Mouse (Mus musculus): ENCODE measurements around the gene Tceanc2.

Gene Tceanc2

GRCm38 (mm10) chr4:107178830-107179490 lies at the start of gene Tceanc2:
Gene Tceanc2 (minus strand): TSS chr4:107179116.
- peak; percentile 65 for DNase-seq (ENCODE audit: inconsistent ontology term)

DNA sequence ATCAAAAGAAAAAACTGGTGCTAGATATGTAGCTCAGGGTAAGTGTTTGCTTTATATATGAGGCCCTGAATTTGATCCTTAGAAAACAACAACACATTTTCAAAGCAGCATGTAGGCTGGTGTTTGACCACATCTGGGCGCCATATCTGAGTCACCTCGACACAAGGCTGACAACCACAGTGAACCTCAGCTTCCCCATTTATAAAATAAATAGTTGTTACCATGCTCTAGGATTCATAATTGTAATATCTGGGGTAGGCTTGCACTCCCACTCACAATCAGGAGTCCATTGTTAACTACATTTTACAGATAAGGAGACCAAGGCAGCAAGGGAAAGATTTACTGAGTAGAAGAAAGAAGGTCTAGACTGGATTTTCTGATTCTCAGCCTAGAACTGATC lies 47.4 kb upstream of the Tceanc2 start:
- no peak for DNase-seq (ENCODE audit: inconsistent ontology term)

DNA sequence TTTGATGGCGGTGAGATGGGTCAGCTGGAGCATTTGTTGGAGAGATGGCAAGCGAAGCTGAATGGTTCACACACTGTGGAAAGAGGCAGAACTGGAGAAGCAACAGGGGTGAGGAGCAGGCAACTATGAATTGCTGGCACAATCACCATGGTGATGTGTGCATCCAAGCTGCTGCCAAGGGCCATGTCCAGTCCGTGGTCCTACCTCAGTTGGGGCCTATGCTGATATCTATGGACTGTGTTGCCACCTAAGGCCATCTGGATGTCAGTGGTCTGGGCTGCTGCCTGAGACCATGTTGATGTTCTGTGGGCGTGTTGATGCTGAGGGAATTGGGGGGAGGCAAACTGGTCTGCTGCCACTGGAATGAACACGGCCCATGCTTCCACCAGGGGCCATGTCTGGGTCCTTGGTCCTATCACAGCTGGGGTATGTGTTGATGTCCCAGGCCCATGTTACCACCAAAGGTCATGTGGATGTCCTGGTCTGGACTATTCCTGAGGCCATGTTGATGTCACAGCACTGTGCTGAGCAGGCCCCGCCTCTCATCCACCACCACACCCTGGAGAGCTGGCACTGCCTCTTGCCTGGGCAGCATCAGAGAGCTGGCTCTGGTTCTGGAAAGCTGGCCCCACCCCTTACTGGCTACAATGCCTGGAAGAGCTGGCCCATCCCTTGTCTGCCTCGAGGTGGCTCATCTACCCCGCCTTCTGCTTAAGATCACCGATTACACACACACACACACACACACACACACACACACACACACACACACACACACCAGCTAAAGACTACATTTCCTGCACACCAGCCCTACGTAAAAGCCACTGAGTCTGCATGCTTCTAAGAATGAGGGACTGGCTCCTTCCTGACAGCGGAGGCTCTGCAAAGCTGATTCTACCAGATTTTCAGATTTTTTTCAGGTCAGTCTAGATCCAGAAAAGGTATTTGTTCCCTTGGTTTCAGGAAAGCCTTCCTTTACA lies 44.6 kb upstream of the Tceanc2 start:
- DNase-seq (ENCODE audit: inconsistent ontology term), result peak; percentile 57

GRCm38 (mm10) chr4:107221524-107221923 lies 42.6 kb upstream of the Tceanc2 start:
- DNase-seq (ENCODE audit: inconsistent ontology term), result no peak

DNA sequence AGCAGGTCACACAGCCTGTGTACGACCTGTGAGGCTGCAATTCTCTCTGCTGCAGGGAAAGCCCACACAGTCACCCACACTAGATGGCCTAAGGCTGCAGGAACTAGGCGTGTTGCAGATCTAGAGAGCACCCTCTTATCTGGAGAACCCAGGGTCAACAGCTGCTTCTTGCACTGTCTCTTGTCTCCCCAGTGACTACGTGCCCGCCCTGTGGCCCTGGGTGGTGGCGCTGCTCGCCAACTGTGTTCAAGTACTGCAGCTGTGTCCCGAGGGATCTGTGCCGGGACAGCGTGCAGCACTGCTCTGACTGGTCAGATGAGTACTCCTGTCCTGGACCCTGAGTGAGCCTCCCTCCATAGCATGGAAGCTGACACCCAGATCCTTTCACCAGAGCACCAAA lies 38.7 kb upstream of the Tceanc2 start:
- no peak for DNase-seq (ENCODE audit: inconsistent ontology term)

DNA sequence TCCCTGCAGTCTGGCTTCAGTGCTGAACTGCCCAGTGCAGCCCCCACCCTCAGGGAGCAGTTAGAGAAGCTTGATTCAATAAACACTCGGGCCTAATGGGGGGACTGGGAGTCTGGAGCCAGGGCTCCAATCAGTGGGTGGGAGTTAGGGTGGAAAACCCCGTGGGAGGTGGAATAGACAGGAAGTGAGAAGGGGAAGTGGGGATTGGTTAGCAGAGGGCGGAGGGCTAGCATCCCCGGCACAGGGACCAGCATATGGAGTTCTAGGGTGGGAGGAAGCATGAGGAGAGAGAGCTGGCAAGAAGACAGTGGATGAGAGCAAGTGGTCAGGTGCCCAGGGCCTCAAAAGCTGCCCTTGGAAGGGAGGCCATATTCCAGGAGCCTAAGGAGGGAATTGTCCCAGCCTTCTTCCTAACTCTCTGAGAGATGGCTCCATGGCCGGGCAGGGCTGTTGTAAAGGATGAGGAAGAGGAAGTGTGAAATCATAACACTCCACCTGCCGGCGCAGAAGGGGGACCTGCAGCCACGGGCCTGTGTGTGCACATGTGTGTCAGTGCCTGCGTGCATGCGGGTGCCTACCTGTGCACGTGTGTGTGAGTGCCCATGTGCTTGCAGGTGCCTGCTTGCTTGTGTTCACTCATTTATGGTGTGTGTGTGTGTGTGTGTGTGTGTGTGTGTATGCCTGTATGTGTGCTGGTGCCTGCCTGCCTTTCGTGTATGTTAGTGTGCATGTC lies 34.5 kb upstream of the Tceanc2 start:
- DNase-seq (ENCODE audit: inconsistent ontology term), result no peak

GRCm38 (mm10) chr4:107211936-107212335 lies 33.0 kb upstream of the Tceanc2 start:
- DNase-seq (ENCODE audit: inconsistent ontology term), result no peak

DNA sequence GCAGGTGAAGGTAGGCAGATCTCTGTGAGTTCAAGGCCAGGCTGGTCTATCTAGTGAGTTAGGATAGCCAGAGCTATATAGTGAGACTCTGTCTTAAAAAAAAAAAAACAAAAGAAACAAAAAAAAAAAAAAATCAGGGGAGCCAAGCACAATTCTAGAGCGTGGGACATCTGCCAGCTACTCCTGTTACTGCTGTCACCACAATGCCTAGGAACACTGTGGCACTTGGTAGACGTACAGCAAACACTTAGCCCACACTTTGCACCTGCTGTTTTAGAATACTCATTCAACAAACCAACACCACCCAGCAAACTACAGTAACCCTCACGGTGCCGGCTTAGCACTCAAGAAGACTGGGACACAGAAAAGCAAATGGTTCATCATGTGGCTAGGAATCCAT lies 32.5 kb upstream of the Tceanc2 start:
- no peak for DNase-seq (ENCODE audit: inconsistent ontology term)

GRCm38 (mm10) chr4:107210483-107211097 lies 31.7 kb upstream of the Tceanc2 start:
- DNase-seq (ENCODE audit: inconsistent ontology term), result no peak

DNA sequence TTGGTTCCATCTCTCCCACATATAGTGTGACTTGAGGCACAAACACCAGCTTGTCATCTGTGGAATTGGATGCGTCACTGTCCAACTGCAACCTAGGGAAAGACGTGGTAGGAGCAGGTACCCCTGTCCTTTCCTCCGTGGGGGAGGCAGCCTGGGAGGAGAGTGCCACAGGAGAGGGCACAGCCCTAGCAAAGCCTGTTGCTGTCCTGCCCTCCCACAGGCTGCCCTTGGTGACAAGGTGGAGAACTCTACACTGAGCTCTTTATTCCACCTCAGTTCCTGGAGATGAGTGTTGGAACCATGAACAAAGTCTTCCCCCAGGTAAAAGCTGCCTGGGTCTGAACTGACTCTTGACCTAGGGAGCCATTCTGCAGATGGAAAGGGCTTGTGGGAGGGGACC lies 30.0 kb upstream of the Tceanc2 start, which contains the start of gene Ldlrad1:
Ldlrad1 (plus strand) TSS at position 301 of the 400 bp plus-strand sequence.
- no peak for DNase-seq (ENCODE audit: inconsistent ontology term)

DNA sequence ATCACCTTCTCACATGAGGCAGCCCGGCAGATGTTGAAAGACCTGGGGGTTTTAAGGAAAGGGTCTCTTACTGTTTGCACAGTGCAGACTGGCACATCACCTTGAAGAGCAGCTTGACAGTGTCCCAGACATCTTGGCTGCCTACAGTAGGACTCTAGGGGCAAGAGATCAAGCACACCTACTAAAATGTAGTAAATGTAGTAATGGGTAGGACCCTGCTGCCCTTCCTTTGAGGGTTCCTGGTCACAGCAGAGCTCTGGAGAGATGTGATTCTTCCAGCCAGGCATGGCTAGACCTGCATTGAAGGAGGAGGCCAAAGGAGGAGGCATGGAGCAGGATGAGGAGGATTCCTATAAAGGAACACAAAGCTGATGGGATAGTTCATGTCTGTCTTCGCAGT lies 28.1 kb upstream of the Tceanc2 start:
- DNase-seq (ENCODE audit: inconsistent ontology term), result no peak

- DNase-seq (ENCODE audit: inconsistent ontology term), result no peak
These were observed 24.1 kb upstream of the Tceanc2 start for GRCm38 (mm10) chr4:107203001-107203400.

DNA sequence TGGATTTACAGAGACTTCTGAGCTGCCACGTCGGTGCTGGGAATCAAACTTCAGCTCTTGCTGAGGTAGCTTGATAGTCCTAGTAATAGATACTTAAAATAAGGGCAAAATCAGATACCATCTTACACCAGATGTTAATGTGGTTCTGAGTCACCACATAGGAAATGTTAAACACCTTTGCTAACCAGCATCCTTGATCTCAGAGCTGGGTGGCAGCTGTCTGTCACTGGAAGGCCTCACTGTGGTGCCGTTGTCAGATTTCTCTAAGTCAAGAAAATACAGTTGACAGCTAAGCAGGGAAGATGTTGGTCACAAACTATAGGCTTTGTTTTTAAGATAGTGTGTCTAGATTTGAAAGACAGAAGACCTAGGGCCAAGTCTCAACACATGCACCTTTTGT lies 22.9 kb upstream of the Tceanc2 start:
- DNase-seq (ENCODE audit: inconsistent ontology term), result no peak

- no peak for DNase-seq (ENCODE audit: inconsistent ontology term)
These were observed 19.2 kb upstream of the Tceanc2 start for GRCm38 (mm10) chr4:107198072-107198471.

GRCm38 (mm10) chr4:107196454-107196853 lies 17.5 kb upstream of the Tceanc2 start:
- DNase-seq (ENCODE audit: inconsistent ontology term), result no peak

GRCm38 (mm10) chr4:107193841-107194240 lies 14.9 kb upstream of the Tceanc2 start:
- DNase-seq (ENCODE audit: inconsistent ontology term), result no peak

- DNase-seq (ENCODE audit: inconsistent ontology term), result peak; percentile 66
These were observed 6.8 kb upstream of the Tceanc2 start for GRCm38 (mm10) chr4:107185703-107186102.

DNA sequence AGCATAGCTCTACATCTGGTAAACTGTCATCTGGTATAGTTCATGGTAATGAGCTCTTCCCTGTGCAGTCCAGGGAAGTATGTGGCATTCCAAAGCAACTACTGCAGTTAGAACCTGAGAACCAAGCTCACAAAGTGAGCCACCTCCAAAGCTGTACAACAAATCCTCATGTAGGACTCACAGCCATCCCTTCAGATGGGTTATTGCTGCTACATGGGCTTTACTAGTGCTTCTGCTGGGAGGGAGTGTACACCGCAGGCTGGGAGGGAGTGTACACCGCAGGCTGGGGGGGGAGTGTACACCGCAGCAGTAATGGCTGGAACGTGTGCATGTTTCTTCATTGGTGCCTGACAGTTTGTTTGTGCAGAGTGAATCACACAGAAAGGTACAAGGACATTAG lies 4.3 kb upstream of the Tceanc2 start:
- DNase-seq (ENCODE audit: inconsistent ontology term), result no peak

GRCm38 (mm10) chr4:107182796-107183195 lies 3.9 kb upstream of the Tceanc2 start:
- DNase-seq (ENCODE audit: inconsistent ontology term), result no peak

DNA sequence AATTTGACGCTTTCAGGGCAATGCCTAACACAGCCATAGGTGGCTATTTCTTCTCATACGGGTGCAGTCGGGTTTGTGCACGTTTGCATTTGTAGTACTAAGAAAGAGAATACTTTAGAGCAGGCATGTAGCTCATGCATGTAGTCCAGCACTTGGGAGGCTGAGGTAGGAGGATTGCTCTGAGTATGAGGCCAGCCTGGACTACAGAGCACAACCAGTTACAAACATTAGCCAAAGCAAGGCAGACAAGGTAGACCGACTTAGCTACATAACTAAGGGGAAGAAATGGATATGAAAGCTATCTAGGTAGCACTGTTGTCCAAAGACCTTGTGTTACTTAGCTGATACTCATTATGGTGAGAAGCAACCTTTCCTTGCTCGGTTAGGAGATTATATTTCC lies 3.0 kb upstream of the Tceanc2 start:
- no peak for DNase-seq (ENCODE audit: inconsistent ontology term)

GRCm38 (mm10) chr4:107180746-107181145 lies 1.8 kb upstream of the Tceanc2 start:
- DNase-seq (ENCODE audit: inconsistent ontology term), result no peak

GRCm38 (mm10) chr4:107179561-107179960 lies 645 bp upstream of the Tceanc2 start:
- peak; percentile 6 for DNase-seq (ENCODE audit: inconsistent ontology term)

Data from Muller cell, postnatal 12 days (primary cell).